Mouse (Mus musculus): ENCODE results near the gene Ltbp3.
A peak's percentile ranks its signal among the peaks of the same experiment; 100 is the strongest.

Gene Ltbp3

DNA sequence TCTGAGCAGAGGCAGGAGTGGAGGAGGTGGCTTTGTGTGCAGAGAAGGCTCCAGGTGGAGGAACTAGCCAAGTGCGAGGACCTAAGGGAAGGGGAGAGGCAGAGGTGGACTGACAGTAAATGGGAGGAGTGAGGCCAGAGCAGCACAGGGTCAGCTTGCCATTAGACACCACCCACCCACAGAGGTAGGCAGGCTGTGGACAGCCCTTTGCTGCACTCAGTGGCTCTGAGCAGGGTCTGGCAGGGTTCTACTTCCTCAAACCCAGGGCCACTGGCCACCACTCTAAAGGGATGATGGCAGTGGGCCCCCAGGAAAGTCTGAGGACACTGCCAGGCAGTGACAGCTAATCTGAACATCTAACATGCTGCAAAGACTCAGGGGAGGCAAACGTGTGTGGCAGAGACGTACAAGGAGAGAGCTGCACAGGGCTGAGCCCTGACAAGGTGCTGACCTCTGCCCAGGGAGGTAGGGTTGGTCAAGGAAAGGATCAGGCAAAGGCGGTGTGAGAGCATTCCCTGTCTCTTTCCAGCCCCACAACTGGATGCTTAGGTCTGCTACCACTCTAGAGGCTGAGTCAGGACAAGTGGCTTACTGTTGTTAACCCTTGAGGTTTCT is 16.7 kb upstream of the Ltbp3 start:
- no peak for DNase-seq (ENCODE audit: low read depth, low spot score)

DNA sequence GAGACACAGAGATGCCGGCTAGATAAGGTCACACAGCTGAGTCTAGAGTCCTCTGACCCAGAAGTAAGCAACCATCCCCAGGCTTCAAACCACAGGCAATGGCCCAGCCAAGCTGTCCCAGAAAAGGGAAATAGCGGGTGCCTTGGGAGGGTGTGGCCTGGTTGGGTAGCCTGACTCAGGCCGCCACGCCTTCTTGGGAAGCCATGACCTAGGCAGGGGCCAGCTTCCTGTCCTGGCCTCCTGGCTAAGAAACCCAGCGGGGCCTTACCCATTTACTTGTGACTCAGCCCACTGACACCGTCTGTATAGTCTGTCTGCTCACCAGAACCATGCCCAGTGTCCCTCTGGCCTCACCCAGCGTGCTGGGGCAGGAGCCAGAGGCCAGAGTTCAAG is 16.2 kb upstream of the Ltbp3 start:
- DNase-seq (ENCODE audit: low read depth, low spot score), result no peak

DNA sequence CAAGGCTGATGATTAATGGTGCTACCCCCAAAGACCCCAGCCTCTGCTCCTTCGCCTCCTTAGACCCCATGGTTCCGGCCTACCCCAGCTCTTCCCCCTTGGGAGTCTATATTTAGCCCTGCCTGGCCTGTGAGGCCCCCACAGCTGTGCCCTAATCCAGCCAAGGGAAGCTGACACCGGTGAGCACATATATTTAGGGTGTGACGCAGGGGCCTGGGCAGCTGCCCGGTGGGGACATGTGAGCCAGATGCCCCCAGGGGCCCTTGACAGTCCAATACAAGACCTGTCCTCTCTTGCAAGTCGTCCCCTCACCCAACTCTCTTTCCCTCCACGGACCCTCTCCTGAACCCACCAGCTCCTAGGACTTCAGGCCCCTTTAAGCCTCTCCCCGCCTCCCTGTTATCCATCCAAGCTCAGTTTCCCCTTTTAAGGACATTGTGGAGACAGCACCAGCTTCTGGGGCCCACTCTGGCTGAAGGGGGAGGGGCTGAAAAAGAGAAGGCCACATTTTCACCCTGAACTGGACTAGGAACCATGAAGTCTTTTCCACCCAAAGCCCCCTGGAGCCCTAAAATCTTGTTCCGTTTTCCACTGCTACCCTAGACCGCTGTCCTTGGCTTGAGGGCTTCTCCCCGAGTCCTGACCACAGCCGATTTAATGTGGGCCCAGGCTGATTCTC is 15.5 kb upstream of the Ltbp3 start:
- DNase-seq (ENCODE audit: low read depth, low spot score), result no peak

DNA sequence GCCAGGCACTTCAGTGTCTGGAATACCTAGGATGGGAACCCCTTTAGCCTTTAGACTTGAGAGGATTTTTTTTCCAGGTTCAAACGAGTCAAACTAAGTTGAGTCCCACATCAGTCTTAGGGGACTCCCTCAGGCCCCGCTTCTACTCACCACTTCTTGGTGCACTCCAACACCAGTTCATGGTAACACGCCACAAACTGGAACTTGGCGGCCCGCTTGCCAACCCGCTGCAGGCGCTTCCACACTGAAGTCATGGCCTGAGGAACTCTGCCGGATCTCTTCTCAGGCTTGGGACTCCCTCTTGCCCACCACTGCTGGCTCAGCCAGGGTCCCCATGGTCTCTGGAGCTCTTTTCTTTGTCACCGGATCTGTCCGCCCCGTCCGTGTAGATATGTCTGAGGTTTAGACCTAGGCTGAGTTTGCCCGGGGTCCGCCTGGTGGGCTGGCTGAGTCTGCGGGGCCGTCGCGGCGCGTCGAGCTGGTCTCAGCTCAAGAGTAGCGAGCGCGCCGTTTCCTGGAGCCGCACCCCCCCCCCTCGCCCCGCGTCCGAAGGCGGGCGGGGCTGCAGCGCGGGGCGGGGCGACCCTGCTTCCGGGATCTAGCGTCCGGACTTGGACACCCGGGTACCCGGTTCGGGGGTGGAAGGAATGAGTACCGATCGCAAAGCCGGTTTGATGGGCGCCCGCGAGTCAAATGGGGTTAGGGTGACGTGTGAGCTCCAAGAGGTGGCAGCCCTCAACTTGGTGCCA is 14.8 kb upstream of the Ltbp3 start, which contains the start of gene Ehbp1l1:
Gene Ehbp1l1, minus strand, starts transcription at position 551 of the 749 bp plus-strand sequence.
- DNase-seq (ENCODE audit: low read depth, low spot score), result no peak

DNA sequence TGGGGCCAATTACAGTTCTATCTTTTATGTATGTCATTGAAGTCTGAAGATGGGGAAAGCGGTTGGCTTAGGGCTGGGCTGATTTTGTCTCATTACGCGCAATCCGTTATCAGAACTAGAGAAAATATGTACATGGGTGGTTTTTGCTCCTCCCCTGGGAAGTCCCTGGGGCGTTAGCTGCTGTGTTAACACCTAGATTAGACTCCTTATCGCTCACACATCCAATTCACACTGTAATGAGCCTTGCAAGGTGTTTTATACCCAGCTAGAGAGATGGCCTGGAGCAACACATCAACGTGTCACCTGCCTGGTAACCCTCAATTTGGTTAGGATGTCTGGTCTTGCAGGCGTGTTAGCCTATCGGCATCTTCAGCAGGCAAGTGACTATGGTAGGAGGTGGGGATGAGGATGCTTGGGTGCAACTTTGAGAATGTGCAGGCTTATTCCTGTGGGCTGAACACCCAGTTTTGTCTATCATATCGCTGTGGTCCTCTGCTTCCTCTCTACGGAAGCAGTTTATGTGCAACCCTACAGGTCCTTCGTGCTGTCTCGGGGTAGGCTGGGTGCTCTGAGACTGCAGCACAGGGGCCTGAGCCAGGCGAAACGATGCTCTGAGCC is 13.6 kb upstream of the Ltbp3 start:
- DNase-seq (ENCODE audit: low read depth, low spot score), result no peak

DNA sequence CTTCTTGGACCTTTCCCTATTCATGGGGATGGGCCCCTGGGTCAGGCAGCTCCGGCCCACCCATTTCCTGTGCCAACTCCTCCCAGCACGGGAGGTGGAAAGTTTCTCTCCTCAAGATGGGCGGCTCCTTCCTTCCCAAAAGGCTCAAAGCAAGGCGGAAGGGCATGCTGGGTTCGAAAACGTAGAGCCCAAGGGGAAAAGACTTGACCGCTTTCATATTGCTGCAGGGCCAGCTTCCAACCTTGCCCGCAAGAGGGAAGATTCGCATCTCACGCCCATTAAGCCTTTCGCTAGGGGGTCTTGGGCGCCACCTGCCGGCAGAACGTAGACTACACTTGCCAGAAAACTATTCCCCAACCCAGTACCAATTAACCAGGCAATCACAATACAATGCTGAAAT is 13.0 kb upstream of the Ltbp3 start:
- peak; percentile 70 for DNase-seq (ENCODE audit: low read depth, low spot score)

DNA sequence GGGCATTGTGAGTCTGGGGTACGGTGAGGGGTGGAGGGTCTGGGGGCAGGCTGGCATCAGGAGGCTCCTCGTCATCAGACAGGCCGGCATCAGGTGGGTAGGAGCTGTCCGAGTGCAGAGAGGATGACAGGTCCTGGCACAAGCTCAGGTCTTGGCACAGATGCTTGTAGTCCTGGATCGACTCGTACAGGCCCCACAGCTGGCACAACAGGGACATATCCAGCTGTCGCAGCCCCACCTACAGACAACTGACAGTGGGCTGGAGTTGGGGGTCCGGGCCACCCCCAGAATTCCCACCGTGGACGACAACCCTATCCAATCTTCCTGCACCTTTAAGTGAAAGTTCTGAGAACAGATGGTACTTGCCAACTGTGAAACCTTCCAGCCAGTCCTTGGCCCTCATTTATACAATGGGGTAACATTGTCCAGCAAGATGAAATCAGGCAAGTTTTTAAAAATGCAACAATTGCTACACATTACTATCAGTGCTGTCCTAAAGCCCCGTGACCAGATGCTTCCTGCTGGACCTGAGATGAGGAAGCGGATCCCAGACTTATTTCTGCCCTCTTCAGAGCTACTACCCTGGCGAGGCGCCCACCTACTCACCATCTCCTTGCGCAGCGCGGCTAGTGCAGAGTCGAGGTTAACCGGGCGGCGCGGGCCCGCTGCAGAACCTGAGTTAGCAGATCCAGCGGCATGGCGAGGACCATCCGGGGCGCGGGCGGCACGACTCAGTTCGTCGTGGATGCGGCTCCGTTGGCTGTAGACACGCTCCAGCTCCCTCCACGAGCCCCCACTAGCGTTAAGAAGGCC is 11.9 kb upstream of the Ltbp3 start:
- no peak for DNase-seq (ENCODE audit: low read depth, low spot score)

DNA sequence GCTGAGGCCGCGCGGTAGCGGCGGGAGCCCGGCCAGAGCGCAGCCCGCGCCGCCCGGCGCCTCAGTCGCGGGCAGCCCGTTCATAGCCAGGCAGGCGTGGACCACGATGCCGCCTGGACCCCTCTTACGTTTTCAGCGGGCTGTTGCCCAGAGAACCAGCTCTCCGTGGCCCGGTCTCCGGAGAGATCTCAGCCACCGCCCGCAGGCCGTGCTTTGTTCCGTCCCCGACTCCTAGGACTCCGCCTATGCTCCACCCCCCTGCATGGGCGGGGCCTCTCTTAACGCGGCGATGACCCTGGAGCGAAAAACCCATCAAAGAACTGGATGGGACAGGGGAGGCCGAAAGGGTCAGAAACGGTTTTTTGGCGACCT is 11.3 kb upstream of the Ltbp3 start, which contains the start of gene Fam89b:
Gene Fam89b, minus strand, starts transcription at position 210 of the 372 bp plus-strand sequence.
- peak; percentile 61 for DNase-seq (ENCODE audit: low read depth, low spot score)

DNA sequence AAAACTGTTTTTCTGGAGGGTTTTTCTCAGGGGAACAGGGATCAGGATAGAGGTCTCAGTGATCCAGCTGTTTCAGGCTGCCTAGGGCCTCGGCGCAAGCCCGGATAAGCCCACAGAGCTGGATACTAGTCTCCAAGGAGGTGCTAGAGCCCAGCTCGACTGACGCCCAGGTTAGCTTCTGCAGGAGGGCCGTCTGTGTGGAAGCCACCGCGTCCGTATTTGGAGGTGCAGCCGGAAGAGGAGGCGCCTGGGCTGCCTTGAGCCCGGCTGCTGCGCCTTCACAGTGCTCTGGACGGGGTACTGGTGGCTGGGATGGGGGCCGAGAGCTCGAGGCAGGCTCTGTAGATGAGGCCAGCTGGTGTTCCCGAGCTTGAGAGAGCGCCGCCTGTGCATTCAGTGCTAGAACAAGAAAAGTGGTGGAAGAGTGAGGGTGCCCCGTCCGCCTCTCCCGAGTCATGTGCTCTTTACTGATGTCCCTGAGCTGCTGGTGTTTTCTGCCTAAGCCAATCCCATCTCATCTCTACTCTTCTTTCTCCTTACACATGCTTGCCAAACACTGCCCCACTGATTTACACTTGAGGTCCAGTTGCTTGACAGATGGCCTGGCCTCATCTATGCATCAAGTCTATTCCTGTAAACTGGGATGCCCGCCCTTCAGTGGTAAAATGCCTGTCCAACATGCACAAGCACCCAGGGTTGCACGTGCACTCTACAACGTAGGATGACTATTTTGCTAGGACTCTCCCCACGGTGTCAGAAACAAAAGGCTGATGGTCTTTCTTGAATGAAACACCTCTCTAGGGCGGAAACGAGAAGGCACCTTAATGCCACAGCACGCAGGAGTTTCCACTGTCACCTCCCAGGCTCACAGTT is 10.2 kb upstream of the Ltbp3 start:
- DNase-seq (ENCODE audit: low read depth, low spot score), result no peak

DNA sequence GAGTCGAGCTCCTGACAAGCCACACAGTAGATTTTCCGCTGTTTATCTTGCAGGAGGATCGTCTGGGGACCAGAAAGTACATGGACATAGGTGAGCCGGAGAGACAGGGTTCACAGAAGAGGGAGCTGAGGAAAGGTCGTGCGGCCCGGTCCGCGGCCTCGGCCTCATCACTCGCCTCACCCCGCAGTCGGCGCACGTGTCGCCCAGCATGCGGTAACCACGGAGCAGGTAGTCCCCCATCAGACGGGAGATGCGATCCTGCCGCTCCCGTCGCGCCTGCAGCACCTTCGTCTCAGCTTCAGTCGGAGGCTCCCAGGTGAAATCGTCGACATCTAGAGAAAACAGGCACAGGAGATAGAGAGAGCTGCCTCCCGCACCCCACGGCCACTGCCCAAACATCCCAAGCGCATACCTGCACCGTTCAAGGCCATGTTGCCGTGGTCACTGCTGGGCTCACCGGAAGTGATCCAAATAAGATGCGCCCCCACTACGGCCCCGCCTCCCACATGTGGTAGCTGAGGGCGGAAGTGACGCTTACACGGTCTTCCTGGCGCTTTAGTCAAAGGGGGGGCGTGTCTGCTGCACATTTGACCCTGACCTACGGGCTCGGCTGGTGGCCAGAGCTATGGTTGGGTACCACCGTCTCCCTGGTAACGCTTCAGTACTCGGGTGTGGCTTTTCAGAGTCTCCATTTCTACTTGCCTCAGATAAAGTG is 9.3 kb upstream of the Ltbp3 start:
- DNase-seq (ENCODE audit: low read depth, low spot score), result peak; percentile 89

DNA sequence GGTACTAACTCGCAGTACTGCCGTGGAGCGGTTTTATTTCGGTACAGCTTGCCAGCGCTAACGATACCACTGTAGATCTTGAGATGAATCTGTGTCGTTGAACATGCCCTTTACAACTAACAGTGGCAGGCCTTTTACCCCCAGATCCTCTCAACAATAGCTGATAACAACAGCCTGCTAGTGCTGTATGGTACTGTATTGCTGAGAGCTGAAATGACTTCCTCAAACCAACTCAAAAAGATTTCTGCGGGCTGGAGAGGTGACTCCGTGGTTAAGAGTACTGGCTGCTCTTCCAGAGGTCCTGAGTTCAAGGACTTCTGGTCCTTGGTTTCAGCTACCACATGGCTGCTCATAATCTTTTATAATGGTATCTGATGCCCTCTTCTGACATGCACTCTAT is 6.4 kb upstream of the Ltbp3 start:
- DNase-seq (ENCODE audit: low read depth, low spot score), result no peak

DNA sequence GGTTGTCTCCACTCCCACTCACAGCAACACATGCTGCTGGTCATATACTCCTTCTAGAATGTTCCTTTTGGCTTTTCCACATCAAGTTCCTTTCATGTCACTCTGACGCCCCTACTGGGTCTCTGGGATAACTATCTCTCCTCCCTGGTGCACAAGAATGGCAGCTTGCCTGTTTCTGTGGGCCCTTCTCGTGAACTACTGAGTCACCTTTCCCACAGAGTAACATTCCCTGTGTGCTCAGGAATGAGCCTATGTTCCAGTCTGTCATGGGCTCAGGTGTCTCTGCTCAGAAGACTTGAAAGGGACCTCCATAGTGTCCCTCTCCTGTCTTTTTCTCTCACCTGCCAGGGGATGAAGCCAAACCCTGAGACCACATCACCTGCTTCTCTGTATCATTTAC is 1.3 kb upstream of the Ltbp3 start:
- no peak for DNase-seq (ENCODE audit: low read depth, low spot score)

DNA sequence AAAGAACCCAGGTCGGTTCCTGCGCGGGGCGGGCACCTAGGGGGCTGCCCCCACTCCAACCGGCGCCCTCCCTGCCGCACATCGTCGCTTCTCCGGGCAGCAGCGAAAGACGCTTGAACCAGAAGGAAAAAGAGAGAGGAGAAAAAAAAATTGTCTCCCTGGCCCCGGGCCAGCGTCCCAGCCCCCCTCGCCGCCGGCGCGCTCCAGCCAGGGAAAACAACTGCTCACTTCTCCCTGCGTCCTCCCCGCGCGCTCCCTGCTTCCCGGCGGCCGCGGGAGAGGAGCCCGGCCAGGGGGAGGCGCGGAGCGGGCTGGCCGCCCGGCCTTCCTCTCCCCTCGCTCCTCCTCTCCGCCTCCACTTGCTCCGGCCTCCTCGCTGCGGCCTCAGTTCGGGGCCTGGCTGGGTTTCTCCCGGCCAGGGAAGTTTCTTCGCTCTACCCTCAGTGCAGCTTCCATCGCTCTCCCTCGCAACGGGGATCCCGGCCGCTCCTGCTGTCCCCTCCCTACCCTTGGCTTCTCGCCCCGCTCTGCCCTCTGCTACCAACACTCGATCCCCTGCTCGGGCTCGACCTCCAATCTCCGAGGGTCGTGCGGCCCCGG is 1.0 kb downstream of the Ltbp3 start:
- DNase-seq (ENCODE audit: low read depth, low spot score), result no peak

DNA sequence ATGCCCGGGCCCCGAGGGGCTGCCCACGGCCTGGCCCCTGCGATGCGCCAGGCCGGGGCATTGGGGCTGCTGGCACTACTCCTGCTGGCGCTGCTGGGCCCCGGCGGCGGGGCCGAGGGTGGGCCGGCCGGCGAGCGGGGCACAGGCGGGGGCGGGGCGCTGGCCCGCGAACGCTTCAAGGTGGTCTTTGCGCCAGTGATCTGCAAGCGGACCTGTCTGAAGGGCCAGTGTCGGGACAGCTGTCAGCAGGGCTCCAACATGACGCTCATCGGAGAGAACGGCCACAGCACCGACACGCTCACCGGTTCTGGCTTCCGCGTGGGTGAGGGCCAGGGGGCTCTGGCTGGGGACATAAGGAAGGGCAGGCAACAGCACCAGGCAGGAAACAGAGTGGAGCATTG is 1.5 kb downstream of the Ltbp3 start:
- no peak for DNase-seq (ENCODE audit: low read depth, low spot score)

DNA sequence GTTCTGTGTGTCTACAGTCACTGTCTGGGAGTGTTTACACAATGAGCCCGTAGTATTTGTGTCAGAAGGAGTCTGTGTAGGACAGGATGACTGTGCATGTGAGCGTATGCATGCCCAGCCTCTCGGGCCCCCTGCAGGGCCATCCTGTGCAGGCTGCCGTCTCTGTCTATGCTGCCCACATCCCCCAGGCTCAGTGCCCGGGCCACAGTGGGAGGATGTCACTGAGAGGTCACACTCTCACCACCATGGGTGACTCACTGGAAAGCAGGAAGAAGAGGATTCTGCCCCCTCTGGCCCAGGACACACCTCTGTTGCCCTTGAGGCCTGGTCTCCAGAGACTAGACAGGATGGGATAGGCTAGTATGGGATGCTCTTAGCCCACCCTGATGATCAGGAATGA is 2.9 kb downstream of the Ltbp3 start:
- no peak for DNase-seq (ENCODE audit: low read depth, low spot score)

DNA sequence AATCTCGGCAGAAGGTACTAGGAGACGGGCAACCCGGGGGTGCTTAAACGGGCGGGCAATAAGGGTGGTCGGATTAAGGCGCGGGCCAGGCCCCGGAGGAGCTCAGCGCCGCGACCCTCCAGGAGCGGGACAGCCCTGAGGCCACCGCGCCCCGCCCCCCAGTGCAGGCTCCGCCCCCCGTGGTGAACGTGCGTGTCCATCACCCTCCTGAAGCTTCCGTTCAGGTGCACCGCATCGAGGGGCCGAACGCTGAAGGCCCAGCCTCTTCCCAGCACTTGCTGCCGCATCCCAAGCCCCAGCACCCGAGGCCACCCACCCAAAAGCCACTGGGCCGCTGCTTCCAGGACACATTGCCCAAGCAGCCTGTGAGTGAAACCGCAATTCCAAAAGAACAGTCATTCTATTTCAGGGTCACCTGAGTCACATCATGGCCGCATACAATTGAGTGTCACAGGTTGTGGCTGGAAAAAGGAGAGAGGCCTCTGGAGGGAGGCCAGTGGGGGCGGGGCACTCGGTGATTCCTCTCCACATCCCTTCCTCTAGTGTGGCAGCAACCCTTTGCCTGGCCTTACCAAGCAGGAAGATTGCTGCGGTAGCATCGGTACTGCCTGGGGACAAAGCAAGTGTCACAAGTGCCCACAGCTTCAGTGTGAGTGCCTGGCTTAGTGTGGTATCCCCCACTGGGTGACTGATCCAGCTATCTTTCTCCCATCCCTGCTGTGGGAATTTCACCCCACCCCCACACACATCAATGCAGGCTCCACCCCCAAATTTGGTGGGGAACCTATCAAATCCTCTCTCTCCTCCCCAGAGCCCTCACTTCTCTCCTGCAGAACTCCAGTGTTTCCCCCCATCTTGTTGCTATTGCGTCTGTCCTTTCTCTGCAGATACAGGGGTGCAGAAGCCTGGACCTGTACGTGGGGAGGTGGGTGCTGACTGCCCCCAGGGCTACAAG is 5.3 kb downstream of the Ltbp3 start:
- no peak for DNase-seq (ENCODE audit: low read depth, low spot score)

DNA sequence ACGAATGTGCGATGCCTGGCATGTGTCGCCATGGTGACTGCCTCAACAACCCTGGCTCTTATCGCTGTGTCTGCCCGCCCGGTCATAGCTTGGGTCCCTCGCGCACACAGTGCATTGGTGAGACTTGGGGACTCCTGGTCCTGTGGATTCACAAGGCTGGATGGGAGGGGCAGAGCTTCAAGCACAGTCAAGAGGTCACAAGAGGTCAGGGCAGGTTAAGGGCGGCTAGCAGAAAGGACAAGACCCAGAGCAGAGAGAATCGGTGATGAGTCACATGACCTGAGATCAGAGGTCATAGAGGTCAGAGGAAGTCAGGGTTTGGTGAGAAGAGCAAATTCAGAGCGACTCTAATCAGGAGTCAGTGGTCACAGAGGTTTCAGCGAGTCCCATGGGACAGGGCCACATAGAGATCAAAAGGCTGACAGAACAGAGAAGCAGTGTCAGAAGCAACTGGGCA is 6.2 kb downstream of the Ltbp3 start:
- no peak for DNase-seq (ENCODE audit: low read depth, low spot score)

DNA sequence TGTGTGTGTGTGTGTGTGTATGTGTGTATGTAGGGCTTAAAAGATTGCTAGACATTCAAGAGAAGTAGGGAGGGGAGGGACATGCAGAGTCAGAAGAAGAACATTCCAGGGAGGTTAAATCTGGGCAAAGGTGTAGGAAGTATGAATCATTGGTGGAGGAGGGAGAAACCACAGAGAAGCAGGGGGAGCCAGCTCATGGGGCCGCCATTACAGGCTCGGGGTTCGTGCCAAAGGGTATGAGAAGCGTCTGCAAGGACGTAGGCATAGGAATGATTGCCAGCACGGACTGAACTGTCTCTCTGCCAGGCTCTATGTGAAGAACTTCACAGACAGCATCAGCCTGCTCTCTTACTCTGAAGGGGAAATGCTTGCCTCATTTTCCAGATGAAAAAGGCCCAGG is 8.8 kb downstream of the Ltbp3 start:
- DNase-seq (ENCODE audit: low read depth, low spot score), result no peak
